Comparison of ENCODE assay signal across 1 mouse cellular context in the genomic region with DNA sequence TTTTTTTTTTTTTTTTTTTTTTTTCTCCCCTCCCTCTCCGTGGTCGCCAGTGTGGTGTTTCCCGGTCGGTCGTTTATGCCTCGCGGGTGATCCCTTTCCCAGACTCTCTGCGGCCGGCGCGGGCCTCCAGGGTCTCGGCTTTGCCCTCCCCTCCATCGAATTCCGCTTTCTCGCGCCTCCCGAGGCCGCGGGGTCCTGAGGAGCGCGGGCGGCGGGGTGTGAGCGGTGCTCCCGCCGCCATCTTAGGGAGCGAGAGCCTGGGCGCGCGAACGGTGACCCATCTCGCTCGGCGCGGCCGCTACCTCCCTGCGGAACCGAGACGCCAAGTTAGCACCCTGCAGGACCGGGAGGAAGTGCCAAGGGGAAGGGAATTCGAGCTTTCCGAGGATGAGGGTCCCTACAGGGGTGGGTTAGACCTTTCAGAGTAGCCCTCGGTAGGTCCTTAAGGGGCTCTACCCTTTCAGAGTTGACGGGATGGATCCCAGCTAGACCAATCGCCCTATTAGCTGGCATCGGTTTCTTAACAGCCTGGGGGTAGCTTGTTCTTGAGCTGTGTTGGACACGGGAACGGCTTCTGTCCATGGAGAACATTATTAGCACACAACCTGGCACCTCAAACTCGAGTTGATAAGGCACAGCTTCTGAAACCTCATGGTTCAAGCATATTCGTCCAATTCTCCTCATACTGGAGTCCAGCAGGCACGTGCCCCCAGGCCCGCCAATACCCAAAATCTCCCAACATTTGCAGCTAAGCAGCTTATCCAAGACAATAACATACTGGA.
TF ChIP-seq lines count a peak whose summit lies in the region.

No protein-coding gene starts in this region.

TF ChIP-seq in CH12.LX, 34 proteins besides CTCF, POLR2A, EP300 and RAD21:
- no peak; the same call in 1 of the 2 replicates for TF ChIP-seq MAZ (IDR thresholded peaks at IDR 0.05; ENCODE audit: low read depth, low read length)
- TF ChIP-seq ZMIZ1 (IDR thresholded peaks at IDR 0.05; ENCODE audit: low read depth, low read length), result peak; percentile 19; the same call in 1 of the 2 replicates
- peak; percentile 99 for TF ChIP-seq ZNF384 (IDR thresholded peaks at IDR 0.05; ENCODE audit: low read depth, low read length)
- TF ChIP-seq MYC (IDR thresholded peaks at IDR 0.05; ENCODE audit: low read depth, low read length), result no peak
- 0 out of 2 replicates have a peak, but pooled peaks have one; percentile 25 for TF ChIP-seq CHD2 (IDR thresholded peaks at IDR 0.05; ENCODE audit: low read length)
- peak; percentile 76 for TF ChIP-seq NELFE (IDR thresholded peaks at IDR 0.05; ENCODE audit: low read depth, low read length)
- peak; percentile 35; the same call in 1 of the 2 replicates for TF ChIP-seq BHLHE40 (IDR thresholded peaks at IDR 0.05; ENCODE audit: low read depth, low read length)
- TF ChIP-seq USF2 (conservative IDR thresholded peaks at IDR 0.05; ENCODE audit: low read depth, low read length), result no peak
- TF ChIP-seq RCOR1 (conservative IDR thresholded peaks at IDR 0.05; ENCODE audit: low read depth, low read length), result no peak
- peak; percentile 72 for TF ChIP-seq POLR2AphosphoS2 (IDR thresholded peaks at IDR 0.05; ENCODE audit: low read depth, low read length)
- peak; percentile 64 for TF ChIP-seq MAX (IDR thresholded peaks at IDR 0.05; ENCODE audit: low read length)
TF ChIP-seq in CH12.LX: peak in this region for 7.
